Mouse (Mus musculus) thymus, adult 2 months (tissue): ENCODE data around the gene Nt5c3b.

ENCODE experiments used
- CTCF ChIP-seq: fragments of 200-500 bp; IDR thresholded peaks from 2 replicates; pipeline ENCODE4 v1.5.1; 2012; ENCODE audit warnings: mild to moderate bottlenecking, control low read depth, low read length, moderate library complexity, borderline replicate concordance; ENCODE audit not compliant: control insufficient read depth, poor library complexity, insufficient read depth; ENCODE audit errors: extremely low read depth
- POLR2A ChIP-seq: fragments of 200-500 bp; IDR thresholded peaks from 2 replicates; pipeline ENCODE4 v1.6.1; 2012; ENCODE audit warnings: mild to moderate bottlenecking, low read length, control low read depth, moderate library complexity; ENCODE audit not compliant: control insufficient read depth, poor library complexity, insufficient read depth; ENCODE audit errors: extremely low read depth

DNA sequence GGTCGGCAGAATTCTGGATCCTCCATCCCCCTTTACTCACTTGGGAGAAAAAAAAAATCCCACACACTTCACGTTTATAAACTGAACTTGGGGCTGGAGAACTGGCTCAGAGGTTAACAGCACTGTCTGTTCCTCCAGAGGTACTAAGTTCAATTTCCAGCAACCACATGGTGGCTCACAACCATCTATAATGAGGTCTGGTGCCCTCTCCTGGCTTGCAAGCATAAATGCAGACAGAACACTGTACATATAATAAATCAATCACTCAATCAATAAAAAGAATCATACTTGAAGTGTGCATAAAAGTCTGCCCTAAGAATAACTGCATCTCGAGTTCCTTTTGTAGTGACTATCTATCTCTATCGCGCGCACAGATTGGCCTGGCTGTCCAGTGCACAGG is 49.3 kb upstream of the Nt5c3b start:
- TF ChIP-seq CTCF (no peak), POLR2A (no peak)
